Mouse (Mus musculus): ENCODE measurements around the gene Ryr3.

Gene Ryr3

GRCm38 (mm10) chr2:112910579-112910978, 306.3 kb downstream of the Ryr3 start:
- no peak for DNase-seq (ENCODE audit: low spot score)

GRCm38 (mm10) chr2:112909142-112909541, 307.8 kb downstream of the Ryr3 start:
- no peak for DNase-seq (ENCODE audit: low spot score)

- no peak for DNase-seq (ENCODE audit: low spot score)
These were observed 316.1 kb downstream of the Ryr3 start for GRCm38 (mm10) chr2:112900747-112901146.

- DNase-seq (ENCODE audit: low spot score) = no peak
These were observed 332.3 kb downstream of the Ryr3 start for GRCm38 (mm10) chr2:112884456-112885114.

GRCm38 (mm10) chr2:112881805-112882204, 335.1 kb downstream of the Ryr3 start:
- DNase-seq (ENCODE audit: low spot score) = no peak

DNA sequence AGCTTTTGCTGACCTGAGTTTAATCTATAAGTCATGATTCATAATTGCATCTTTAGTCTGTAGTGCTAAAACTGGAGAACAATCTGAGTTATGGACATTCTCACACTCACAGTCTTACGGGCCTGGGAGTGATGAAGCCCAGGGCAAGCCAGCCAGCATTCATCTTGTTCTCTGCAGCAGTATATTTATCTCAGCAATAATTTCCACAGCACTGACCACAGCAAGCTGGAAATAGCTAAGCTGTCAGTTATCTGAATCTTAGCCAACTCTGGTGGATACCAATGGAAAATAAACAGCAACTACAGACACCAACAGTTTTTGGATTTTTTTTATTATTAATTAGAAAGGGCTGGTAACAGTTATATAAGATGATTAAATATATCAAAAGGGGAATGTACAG, 335.5 kb downstream of the Ryr3 start:
- no peak for DNase-seq (ENCODE audit: low spot score)

DNA sequence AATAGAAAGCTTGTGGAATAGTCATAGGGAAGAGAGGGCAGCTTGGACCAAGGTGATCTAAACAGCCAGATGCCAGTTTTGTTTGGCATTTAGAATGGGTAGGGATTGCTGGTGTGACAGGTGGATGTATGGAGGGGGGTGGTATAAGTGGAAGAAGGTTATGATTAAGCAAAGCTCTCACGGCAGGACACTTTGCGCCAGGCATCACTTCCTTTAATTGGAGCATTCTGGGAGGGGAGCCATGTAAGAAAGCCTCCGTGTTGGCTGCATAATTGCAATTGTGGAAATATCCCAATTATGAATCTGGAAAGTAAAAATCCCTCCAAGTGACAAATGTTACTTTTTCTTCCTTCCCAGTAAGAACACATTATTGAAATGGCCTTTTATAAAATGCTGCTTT, 339.5 kb downstream of the Ryr3 start:
- DNase-seq (ENCODE audit: low spot score) = no peak

GRCm38 (mm10) chr2:112866043-112866551, 350.8 kb downstream of the Ryr3 start:
- no peak for DNase-seq (ENCODE audit: low spot score)

- no peak for DNase-seq (ENCODE audit: low spot score)
These were observed 355.1 kb downstream of the Ryr3 start for GRCm38 (mm10) chr2:112861792-112862191.

GRCm38 (mm10) chr2:112845583-112846512, 371.0 kb downstream of the Ryr3 start:
- no peak for DNase-seq (ENCODE audit: low spot score)

- DNase-seq (ENCODE audit: low spot score) = peak; percentile 45
These were observed 374.0 kb downstream of the Ryr3 start for GRCm38 (mm10) chr2:112842877-112843276.

DNA sequence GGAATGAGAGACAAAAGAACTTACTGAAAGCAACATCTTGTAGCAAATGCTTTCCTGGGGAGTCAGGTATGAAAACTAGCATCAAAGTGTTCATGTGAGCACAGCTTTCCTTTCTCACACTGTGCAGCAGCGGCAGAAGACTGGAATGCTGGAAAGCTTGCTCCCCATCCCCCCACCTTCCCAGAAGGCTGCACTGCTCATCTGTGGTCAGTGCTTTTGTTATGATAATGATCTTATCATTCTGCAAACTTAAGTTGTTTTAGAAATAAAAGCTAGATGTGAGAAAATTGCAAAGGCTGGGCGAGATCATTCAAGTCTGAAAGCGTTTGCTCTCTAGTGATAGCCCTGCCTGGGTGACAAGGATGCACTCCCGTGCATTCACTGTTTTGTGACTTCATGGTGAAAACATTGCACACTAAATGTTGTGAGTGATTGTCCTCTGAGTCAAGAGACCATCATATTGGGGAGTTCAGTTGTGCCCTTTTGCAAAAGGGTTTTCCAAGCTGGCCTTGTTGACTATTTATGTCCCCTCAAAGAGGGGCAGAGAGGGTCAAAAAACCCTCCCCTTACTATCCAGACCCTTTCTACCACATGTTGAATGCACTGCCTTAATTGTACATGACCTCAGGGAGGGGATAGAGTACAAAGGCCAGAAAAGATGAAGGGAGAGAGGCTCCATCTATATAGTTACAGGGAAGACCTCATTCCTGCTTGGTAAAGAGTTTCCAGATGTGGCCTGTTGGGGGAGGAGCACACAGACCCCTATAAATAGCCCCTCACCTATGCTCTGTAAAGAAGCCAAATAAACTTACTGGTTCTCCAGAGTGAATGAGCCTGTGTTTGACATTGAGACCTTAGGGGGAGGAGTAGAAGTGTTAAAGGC, 385.2 kb downstream of the Ryr3 start:
- DNase-seq (ENCODE audit: low spot score) = no peak

DNA sequence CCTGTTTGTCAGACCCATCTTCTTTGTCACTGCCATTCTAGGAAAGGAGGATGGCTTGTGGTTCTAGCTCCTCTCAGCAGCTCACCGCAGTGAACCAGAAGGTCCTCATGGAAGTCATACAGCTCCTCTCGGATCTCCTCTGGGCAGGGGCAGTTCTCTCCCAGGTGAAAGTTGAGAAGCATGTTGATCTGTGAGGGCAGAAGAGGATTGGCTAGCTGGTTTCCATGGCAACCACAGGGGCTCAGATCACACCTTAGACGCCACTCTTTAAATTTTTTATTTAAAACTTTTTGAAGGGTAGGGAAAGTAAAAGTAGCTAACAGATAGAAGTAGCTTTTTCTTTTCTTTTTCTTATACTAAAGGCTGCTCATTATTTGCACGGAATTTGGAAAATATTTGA, 390.3 kb downstream of the Ryr3 start:
- no peak for DNase-seq (ENCODE audit: low spot score)

GRCm38 (mm10) chr2:112822721-112823120, 394.2 kb downstream of the Ryr3 start:
- DNase-seq (ENCODE audit: low spot score) = no peak

GRCm38 (mm10) chr2:112819059-112819458, 397.8 kb downstream of the Ryr3 start:
- DNase-seq (ENCODE audit: low spot score) = no peak

DNA sequence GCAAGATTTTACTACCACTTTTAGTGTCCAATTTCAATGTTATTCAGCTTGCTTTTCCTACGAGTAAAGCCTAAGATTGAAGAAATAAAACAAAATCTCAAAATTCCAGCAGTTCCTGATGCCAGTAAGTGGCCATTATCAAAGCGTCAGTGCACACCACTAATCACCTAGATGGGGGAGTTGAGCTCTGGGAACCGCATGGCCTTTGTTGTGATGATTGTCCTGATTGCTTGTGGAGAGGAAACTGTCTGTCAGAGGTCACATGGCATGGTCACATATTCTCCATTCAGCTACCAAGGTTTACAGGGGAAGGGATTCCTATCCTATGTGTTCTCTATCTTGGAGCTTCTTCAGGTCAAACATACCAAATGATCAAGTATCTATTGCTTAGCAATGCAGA, 399.9 kb downstream of the Ryr3 start:
- no peak for DNase-seq (ENCODE audit: low spot score)

DNA sequence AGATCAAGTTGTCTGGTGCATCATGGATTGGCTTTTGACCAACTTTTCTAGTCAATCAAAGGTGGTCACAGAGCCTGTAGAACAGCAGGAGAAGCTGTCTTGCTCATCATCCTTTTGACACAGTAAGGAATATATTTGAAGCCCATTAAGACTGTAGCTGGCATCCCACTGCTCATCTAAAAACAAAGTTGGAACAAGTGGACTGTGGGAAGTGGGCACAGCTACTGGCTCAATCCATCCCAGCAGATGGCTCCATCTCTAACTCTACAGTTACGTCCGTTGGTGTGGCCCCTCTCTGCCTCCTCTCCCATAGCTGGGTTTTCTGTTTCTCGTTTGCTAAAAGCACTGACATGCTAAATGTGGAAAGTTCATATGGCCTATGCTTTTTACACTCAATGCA, 400.9 kb downstream of the Ryr3 start:
- no peak for DNase-seq (ENCODE audit: low spot score)

DNA sequence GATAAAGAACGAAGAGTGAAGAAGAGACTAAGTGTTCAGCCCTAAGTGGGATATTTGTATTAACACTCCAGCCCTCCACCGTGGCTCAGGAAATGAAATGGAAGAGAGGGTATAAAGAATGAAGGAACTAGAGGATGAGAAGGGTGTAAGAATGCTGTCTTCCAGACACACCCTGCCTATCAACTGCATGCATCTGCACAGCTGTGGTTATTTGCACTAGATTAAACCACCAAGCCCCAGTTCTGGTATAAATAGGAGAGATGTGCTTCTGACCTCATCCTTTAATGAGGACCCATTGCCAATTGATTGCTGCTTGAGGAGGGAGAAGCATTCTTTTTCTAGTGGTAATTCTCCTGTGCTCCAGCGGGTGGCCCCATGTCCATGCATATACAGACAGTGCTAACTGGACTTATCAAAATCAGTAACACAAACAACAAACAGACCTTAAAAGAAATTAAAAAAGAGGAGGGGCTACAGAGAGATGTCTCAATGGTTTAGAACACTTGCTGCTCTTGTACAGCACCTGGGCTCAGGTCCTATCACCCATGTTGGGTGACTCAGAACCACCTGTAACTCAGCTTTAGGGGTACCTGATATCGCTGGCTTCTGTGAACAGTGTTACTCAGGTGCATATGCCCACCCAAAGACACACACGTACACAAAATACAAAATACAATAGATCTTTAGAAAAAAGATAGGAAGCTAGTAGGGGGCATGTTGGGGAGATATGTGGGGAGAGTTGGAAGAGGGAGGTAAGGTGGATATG, 404.1 kb downstream of the Ryr3 start:
- no peak for DNase-seq (ENCODE audit: low spot score)

DNA sequence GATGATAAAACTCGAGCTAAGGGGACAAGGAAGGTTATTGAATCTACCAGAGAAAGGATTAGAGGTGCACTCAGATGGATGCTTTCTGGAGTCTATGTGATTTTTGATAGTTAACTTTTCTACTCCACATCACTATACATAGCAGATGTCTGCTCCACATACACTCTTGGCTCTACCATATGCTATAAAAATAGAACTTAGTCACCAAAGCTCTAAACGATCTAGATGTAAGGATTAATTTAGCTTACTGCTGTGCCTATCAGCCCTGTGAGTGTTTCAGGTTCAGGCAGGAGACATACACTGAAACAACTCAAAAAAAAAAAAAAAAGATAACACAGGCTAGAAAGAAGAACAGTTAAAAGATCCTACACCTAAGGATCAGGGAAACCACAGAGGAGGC, 410.9 kb downstream of the Ryr3 start:
- DNase-seq (ENCODE audit: low spot score) = no peak

DNA sequence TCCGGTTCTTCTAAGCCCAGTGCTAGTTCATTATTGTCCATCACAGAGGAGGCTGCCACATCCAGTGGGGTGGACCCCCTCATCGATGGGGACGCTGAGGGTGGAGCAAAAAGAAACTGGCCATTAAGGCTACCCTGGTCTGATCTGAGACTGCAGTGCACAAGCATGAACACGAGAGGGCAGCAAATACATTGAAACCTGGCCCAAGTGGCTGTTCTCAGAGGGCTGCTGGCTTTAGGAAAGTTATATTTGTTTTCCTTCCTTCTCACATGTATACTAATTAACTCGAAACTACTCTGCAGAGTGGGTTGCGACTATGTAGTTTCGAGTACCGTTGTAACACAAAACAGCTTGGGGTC, 416.9 kb downstream of the Ryr3 start:
- peak; percentile 71 for DNase-seq (ENCODE audit: low spot score)

GRCm38 (mm10) chr2:112799351-112799994, 417.4 kb downstream of the Ryr3 start:
- DNase-seq (ENCODE audit: low spot score) = no peak

Measured in testis, postnatal 10 days (tissue).